Mouse (Mus musculus) right cerebral cortex, postnatal 4 days (tissue): ENCODE results near the gene Gtf2ird1.
"Not testable (repeated sequence)": the region's sequence is repeated elsewhere in the genome, so short reads cannot be mapped to it uniquely, and the experiment has no call there.

Experiments used
- DNase-seq: peaks from one replicate; pipeline ENCODE4 v3.0.0-alpha.2; 2022

Gtf2ird1 gene

DNA sequence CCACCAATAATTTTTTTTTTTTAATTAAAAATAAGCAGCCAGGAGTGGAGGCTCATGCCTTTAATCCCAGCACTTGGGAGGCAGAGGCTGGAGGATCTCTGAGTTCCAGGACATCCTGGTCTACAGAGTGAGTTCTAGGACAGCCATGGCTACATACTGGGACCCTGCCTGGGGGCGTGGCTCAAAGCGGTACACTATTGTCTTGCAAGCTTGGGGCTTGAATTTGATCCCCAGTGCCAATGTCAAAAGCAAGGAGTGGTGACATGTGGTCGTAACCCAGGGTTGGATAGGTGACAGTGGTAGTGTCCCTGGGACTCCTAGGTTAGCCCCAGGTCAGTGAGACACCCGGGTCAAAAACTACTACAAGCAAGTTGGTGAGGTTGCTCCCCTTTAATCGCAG is 114.8 kb downstream of the Gtf2ird1 start:
- DNase-seq, result no peak

DNA sequence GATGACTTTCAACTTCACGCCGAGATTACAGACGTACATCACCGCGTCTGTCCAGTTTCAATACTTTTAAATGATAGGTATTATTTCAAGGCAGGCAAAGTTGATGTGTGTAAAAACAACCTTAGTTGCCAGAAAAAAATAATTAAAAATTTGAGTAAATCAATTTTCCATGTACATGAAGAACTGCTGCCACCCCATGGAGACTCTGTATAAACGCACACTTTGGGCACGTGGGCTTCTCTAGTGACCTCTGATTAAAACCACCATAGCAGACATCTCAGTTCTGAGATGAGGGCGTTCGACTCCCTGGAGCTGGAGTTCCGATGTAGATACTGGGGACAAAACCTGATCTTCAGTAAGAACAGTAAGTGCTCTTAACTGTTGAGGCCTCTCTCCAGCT is 115.2 kb downstream of the Gtf2ird1 start:
- DNase-seq, result no peak

DNA sequence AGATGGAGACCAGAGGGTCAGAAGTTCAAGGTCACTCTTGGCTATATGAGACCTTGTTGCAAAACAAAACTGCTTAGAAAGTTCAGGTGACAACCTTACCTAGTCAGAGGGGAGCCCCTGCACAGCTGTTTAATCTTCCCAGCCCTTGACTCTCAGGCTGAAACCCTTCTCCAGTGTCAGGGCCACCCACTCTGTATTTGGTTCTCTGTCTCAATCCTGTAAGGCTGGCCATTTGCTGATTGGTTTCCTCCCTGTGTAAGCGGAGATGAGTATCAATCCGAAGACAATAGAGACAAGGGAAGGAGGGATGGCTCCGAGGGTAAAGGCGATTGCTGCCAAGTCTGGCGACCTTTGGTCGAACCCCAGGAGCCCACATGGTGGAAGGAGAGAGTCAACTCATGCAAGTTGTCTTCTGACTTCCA is 116.4 kb downstream of the Gtf2ird1 start:
- no peak for DNase-seq

- not testable (repeated sequence) for DNase-seq
Measured at GRCm38 (mm10) chr5:134337012-134337411, 119.5 kb downstream of the Gtf2ird1 start.

GRCm38 (mm10) chr5:134332743-134333142 is 123.8 kb downstream of the Gtf2ird1 start:
- DNase-seq, result no peak

DNA sequence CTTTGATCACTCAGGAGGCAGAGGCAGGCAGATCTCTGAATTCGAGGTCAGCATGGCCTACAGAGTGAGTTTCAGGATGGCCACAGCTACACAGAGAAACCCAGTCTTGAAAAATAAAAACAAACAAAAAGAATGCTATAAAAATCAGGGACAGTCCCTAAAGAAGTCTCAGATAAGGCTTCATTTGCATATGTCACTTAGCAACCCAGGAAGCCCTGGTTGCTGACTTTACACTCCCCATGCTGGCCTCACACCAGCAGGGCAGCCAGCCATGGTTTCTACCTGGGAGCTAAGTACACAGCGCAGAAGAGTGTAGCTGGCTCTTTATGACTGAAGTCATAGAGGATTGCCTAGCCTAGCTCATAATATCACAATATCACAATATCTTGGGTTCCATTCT is 126.4 kb downstream of the Gtf2ird1 start:
- no peak for DNase-seq

- no peak for DNase-seq
Measured at GRCm38 (mm10) chr5:134329311-134329710, 127.2 kb downstream of the Gtf2ird1 start.

DNA sequence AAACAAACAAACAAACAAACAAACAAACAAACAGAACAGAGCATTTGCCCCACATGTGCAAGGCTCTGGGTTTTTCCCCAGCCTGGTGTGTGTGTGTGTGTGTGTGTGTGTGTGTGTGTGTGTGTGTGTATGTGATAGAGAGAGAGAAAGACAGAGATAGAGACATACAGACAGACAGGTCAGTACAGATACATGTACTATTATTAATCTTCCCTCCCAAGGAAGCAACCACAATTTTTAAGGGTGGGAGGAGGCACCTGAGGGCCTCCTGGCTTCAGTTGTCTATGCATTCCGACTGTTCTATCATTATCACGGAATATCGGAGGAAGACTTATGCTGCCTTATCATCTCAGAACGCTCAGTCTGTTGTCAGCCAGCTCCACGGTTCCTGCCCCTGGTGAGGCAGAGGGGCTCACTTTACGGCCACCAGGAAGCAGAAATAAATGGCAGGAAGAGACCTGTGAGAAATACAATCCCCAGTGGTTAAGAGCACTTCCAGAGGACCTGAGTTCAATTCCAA is 128.0 kb downstream of the Gtf2ird1 start:
- DNase-seq, result no peak

DNA sequence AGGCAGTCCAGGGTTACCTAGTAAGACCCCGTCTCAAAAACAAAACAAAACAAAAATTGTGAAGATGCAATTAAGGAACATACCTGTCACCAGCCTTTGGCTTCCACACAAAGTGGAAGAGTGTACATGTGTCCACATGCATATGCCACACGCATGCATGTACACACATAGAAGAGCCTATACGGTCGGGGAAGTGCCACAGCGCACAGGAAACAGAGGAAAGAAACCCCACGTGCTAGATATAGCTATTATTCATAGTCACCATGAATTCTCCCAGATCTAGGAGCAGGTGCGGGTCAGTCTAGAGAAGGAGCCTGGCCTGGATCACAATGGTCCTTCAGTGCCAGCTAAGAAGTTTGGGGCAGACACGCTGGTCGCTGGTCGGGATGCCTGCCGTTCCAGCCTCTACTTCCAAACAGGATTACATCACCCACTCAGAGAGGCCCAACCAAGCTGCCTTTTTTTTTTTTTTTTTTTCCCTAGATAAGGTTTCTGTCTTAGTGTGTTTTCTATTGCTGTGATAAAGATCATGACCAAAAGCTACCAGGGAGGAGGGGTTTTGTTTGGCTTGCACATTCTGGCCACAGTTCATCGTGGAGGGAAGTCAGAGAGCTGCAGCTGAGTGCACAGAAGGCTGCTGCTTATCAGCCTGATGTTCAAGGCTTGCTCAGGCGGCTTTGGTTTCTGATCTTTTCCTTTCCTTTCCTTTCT is 130.5 kb downstream of the Gtf2ird1 start:
- DNase-seq, result no peak

GRCm38 (mm10) chr5:134323869-134324268 is 132.6 kb downstream of the Gtf2ird1 start:
- DNase-seq, result no peak

- no peak for DNase-seq
Measured at GRCm38 (mm10) chr5:134323311-134323710, 133.2 kb downstream of the Gtf2ird1 start.

DNA sequence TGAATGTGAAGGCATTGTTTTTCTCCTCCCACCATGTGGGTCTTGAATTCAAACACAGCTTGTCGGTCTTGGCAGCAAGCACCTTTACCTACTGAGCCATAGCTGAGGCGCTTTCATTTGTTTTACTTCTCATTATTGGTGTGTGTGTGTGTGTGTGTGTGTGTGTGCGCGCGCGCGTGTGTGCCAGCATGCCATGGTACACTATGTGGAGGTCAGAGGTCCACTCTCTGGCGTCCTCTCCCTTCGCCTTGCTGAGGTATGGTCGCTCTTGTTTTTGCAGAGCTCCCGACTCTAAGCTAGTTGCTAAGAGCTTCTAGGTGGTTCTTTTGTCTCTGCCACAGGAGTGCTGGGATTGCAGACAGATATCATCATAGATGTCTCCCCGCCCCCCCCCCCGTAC is 134.2 kb downstream of the Gtf2ird1 start:
- no peak for DNase-seq

GRCm38 (mm10) chr5:134321699-134322098 is 134.8 kb downstream of the Gtf2ird1 start:
- DNase-seq, result no peak

DNA sequence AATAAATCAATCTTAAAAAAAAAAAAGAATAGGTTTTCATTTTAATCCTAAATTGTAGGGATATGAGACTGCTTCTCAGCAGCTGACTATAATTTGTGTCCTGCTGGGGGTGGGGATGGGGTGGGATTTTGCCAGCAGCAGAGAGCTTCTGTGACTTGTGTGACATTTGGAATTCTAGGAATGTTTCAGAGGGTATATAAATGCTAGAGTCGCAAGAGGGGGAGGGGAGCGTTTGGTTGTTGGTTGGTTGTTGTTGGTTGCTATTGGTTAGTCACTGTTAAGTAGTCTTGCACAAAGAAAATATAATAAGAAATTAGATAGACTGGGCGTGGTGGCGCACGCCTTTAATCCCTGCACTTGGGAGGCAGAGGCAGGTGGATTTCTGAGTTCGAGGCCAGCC is 137.6 kb downstream of the Gtf2ird1 start:
- no peak for DNase-seq

- no peak for DNase-seq
Measured at GRCm38 (mm10) chr5:134316721-134317120, 139.8 kb downstream of the Gtf2ird1 start.

DNA sequence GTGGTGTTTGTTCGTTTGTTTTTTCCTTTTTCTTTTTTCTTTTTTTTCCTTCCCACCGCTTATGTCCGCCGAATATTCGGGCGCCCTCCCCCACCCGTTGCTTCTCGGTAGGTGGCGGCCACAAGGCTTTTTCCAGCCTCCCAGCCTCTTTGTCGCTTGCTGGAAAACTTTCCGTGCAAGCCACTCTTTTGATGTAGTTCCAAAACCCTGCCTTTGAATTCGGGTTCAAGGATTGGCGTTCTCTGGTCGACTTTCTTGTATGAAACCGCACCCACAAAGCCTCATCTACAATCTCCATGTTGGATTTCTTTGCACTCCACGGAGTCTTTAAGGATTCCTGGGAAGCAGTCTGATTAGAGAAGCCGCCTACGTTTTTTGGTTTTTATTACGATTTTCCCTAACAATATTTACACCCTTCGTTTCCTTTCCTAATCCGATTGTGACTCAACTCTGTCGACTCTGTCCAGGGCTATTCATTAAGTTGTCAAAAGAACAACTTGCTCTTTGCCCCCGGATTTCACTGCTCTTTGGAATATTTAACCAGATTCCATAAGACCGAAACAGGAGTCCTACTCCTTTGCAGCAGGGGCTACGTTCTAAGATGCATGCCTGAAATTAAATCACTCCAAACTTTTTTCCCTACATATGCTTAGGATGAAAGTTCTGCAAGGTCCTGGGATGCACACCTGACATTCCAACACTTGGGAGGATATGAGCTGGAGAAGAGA is 140.7 kb downstream of the Gtf2ird1 start:
- peak; percentile 61 for DNase-seq

DNA sequence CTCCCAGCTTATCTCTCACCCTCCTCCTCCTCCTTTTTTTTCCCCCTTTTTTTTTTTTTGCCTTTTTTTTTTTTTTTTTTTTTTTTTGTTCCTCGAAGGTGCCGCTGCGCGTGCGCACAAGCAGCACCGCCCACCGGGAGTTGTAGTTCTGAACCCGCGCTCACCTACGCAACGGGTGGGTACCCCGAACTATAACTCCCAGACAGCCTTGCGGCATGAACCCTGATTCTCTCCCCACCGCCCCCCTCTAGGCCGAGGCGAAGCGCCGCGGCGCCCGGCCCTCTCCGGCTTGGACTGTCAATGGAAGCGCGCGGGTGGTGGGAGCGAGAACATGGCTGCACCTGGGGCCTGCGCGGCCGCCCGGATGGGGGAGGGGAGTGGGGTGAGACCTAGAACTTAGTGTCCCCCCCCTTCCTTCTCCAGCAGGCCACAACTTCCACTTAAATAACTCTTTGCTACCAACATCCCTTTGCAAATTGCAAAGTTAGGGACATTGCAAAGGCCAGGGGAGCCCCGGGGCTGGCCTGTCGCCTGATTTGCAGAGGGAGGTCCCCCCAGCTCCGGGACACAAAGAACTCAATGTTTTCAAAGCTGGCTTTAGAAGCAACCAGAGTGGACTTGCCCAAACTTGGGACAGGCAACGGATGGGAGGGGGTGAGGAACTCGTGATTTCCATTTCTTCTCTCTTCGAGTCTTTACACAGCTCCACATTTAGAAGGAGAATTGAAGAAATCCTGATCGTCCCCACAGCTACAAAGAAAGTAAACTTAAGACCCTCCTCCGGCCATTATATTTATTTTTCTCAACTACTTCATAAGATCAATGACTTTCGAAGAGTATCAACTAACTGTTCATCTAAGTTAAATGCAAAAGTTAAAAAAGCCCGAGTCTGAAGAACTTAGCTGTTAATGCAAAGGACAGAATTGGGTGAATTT is 141.6 kb downstream of the Gtf2ird1 start, which contains the start of gene Gtf2i:
Gene Gtf2i (minus strand): TSS at position 73 of the 935 bp plus-strand sequence.
- peak; percentile 85 for DNase-seq

DNA sequence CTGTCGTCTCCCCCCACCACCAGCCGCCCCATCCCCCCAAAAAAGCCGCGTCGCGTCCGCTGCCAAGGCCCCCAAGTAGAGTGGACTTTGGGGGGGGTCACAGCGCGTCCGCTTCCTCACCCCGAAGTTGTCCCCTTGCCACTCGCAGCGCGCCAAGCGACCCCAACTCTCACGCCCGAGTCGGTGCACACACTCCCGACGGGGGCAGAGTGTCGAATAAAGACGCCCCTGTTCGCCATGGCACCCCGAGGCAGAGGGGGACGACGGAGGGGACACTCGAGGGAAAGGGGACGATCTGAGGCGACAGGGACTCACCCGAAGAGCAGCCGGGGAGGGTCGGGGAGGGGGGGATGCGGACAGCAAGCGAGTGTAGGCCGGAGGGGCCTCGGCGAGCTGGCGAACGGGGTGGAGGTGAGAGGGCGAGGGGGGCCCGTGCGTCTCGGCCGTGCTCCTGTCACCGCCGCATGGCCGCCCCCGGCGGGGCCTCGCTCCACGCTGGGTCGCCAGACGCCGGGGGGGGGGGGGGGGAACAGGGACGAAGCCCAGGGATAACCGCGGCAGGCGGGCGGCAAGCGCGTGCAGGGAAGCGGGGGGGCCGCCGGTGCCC is 142.3 kb downstream of the Gtf2ird1 start:
- no peak for DNase-seq

DNA sequence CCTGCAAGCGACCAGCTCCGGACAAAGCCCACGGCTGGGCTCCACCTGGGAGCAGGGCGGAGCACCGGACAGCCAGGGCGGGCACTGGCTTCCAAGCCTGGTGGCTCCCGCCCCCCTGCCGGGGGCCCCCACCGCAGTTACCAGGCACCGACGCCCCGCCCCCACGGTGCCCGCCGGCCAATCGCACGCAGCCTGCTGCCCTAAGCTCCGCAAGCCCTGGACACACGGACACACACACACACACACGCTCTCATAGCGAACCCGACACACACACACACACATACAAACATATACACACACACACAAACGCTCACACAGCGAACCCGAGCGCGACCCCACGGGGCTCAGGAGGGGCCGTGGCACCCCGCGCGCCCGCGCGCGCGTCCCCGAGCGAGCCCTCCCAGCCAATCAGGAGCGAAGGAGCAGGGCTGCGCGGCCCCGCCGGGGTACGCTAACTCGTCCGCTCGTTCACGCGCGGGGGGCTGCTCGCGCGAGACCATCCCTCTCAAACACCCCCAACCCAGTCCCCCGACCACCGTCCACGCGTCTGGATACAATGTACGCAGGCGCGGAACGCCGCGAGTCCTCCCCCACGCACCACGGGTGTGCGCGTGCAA is 143.0 kb downstream of the Gtf2ird1 start:
- DNase-seq, result peak; percentile 95

- DNase-seq, result no peak
Measured at GRCm38 (mm10) chr5:134312691-134313450, 143.6 kb downstream of the Gtf2ird1 start.

DNA sequence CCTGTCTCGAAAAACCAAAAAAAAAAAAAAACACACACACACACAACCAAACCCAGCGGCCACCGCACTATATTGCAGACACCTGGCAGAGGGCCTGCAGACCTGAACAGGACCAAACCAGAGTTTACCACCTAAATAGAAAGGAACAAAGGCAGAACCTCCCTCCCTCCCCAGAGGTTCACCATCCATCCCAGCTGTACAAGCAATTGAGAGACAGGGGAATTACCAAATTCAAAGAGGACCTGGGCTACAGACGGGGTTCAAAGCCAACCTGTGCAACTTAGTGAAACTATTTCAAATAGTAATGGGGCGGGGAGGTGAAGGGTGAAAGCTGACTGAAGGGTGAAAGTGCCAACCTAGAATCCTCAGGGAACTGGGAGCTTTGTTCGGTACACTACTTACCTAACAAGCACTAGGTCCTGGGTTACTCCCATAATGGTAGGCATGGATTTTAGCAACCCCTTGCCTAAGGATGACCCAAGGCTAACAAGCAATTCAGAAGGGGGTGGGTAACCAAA is 144.6 kb downstream of the Gtf2ird1 start:
- no peak for DNase-seq
